Mouse (Mus musculus) cerebellum, adult 2 months (tissue): ENCODE measurements at regions not wholly inside any gene's neighbourhood (a gene's known extent, or its start where the extent isn't known, plus 50 kb on each side); places are given as distances from the start of the nearest gene placed in this dataset.

Experiments used
- DNase-seq, 2 experiments: peaks; one replicate each; pipeline ENCODE4 v3.0.0; 2021
- H3K27ac ChIP-seq: fragments of 200-500 bp; 2 replicates; pipeline ENCODE4 v1.5.1; 2012; ENCODE audit warnings: low read length, control low read depth, inconsistent platforms; ENCODE audit not compliant: insufficient read depth
- H3K27me3 ChIP-seq: fragments of 200-500 bp; 2 replicates; pipeline ENCODE4 v1.6.1; 2012; ENCODE audit warnings: inconsistent platforms, mild to moderate bottlenecking, low read length, moderate library complexity; ENCODE audit not compliant: control insufficient read depth, insufficient read depth
- H3K4me1 ChIP-seq: fragments of 200-500 bp; 2 replicates; pipeline ENCODE4 v1.6.1; 2011; ENCODE audit warnings: low read length; ENCODE audit not compliant: control insufficient read depth, insufficient read depth
- H3K4me3 ChIP-seq: fragments of 200-500 bp; replicated peaks from 2 replicates; pipeline ENCODE3; 2011; ENCODE audit warnings: mild to moderate bottlenecking, low read depth, low read length, control low read depth; ENCODE audit not compliant: insufficient read depth
- CTCF ChIP-seq: fragments of 200-500 bp; IDR thresholded peaks from 2 replicates; pipeline ENCODE4 v1.5.1; 2011; ENCODE audit warnings: low read depth, mild to moderate bottlenecking, control low read depth, low read length, moderate library complexity, borderline replicate concordance; ENCODE audit not compliant: insufficient read depth
- POLR2A ChIP-seq: fragments of 200-500 bp; IDR thresholded peaks from 2 replicates; pipeline ENCODE4 v1.6.1; 2011; ENCODE audit warnings: low read length, control low read depth, borderline replicate concordance; ENCODE audit not compliant: insufficient read depth
- WGBS: fragments of 180-500 bp; shearing (Covaris S2); methylation state at CpG from one replicate; pipeline ENCODE4 v1.1.7; 2018; 5-methylcytosine and 5-hydroxymethylcytosine counted together

DNA sequence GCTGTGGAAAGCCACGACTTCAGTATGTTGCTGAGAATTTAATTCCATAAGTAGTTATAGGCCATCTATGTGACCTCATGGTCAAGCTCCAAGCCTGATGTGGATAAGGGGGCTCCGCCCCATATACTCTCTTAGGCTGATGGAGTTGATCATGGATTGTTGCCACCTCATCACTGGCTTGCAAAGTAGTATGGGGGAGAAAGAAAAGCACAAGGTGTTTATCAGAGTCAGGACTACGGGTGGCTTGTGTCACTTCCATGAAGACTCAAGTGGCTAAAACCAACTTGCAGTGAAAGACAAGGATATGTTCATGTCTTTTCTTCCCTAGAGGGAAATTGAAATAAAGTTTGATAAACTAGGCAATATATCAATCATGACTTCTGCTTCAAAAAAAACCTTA, 102.9 kb upstream of the Fut8 start:
- TF ChIP-seq CTCF (no peak), POLR2A (no peak)
- Histone ChIP-seq H3K27me3 (no peaks in the 10 kb centered on the region), H3K4me1 (peaks cover 8% of the 10 kb centered on the region), H3K4me3 (no peak overlapping the region), H3K27ac (no peak overlapping the region)
- WGBS = 97% methylated on average over 3 of the region's 3 CpGs
- DNase-seq = no peak

DNA sequence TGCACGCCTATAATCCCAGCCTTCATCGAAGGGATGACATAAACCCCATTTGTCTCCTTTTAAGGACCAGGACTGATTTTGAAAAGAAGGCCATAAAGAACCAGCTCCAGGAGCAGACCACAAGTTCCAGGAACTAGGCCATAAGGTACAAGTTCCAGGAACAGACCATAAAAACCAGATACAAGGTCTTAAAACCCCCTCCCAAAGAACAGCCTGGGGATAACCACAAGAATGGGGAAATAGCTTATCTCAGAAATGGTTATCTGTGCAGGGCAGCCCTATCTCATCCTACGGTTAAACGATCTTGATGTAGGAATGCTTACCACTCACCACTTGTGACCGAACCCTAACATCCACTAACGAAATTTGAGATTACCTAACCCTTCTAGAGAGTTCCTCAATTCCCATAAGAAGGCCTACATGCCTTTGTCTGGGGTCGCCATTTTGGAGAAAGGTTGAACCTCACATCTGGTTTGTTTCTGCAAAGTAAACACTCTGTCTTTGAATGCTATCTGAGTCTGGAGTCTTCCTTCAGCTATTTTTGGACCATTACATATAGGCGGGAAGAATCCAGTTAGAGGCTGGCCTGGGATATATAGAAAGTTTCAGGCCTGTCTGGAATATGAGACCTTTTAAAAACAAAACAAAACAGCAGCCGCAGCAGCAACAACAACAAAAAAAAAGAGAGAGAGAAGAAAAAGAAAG, 103.5 kb upstream of the Fut8 start:
- no peak for TF ChIP-seq POLR2A
- no peak for TF ChIP-seq CTCF
- Histone ChIP-seq H3K27ac (no peak overlapping the region), H3K27me3 (no peaks in the 10 kb centered on the region), H3K4me1 (peaks cover 3% of the 10 kb centered on the region; the same call in 1 of the 2 replicates), H3K4me3 (no peak overlapping the region)
- DNase-seq = no peak
- 96% methylated on average over 9 of the region's 9 CpGs for WGBS

DNA sequence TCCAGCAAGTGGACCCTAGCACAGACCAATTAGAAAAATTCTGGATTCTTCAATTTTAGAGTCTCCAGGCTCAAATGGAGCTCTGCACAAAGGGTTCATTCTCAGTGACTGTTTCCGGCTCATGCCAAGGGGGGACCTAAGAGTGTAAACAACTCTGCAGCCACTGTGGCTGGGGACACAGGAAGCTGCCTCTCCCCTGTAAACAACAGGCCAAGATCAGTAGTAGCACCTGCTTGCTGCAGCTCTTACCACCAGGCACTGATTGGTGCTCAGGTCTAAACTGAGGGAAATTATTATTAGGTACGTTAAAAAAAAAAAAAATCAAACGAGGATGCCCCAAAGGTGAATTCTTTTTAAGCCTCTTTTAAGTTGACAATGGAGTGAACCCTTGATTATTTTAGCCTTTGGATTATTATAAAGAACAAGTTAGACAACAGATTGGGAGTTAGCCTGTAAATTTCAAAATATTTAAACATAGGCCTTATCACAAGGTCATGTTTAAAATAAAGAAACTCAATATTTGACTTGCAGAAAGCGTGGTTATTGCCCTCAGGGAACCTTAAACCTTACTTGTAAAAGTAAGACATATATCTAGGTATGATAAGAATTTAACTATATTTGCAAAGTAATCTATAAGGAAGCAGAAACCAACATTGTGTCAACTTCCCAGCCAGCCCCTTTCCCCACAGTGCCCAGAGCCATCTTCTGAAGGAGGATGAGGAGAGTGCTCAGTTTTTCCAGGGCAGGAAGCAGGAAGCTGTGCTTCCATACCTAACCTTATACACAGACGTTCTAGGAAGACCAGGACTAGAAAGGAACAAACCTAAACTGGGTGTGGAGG, 104.2 kb upstream of the Fut8 start:
- Histone ChIP-seq H3K27me3 (no peaks in the 10 kb centered on the region), H3K27ac (no peak overlapping the region), H3K4me1 (peaks cover 3% of the 10 kb centered on the region; the same call in 1 of the 2 replicates), H3K4me3 (no peak overlapping the region)
- WGBS = 87% methylated on average over 5 of the region's 5 CpGs
- DNase-seq = no peak
- TF ChIP-seq POLR2A = no peak

DNA sequence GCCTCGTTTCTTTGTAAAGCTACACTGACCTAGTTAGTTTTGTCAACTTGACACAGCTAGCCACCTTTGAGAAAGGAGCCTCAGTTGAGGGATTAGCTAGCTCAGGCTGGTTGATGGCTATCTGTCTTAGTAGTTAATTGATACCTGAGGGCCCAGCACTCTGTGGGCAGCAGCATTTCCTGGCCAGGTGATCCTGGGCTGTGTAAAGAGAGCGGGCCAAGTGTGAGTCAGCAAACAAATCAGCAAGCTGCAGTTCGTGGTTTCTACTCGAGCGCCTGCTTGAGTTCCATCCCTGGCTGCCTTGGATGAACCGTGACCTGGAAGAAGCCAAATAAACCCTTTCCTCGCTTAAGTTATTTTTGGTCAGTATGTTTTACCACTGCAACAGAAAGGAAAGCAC, 106.6 kb upstream of the Fut8 start:
- TF ChIP-seq CTCF = no peak
- no peak for TF ChIP-seq POLR2A
- no peak overlapping the region for H3K27ac ChIP-seq
- DNase-seq = peak; percentile 28 to 58
- H3K4me1 ChIP-seq = peaks cover 3% of the 10 kb centered on the region; the same call in 1 of the 2 replicates
- no peak overlapping the region for H3K4me3 ChIP-seq
- H3K27me3 ChIP-seq = no peaks in the 10 kb centered on the region
- WGBS = 22% methylated on average over 7 of the region's 7 CpGs

DNA sequence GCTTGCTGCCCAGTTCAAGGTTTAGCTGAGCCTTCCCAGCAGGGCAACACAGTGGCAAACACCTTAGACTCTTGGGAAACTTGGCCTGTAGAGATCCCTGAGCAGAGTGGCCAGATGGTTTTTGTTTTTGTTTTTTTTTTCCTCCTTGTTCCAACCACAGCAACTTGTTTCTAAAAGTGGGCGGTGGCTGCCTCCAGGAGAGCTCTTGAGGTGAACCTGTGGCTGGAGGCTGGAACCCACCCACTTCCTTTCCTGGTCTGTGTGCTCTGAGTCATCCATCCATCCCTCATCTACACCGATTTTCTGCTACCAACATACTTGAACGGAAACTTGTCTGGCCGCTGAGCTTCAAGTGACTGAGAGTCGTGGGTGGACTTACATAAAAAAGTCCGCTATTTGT, 107.4 kb upstream of the Fut8 start:
- WGBS = 89% methylated on average over 6 of the region's 6 CpGs
- H3K27me3 ChIP-seq = no peaks in the 10 kb centered on the region
- peak in 1 of 2 experiments; percentile 8 for DNase-seq
- no peak for TF ChIP-seq POLR2A
- TF ChIP-seq CTCF = no peak
- H3K4me1 ChIP-seq = peaks cover 3% of the 10 kb centered on the region; the same call in 1 of the 2 replicates
- H3K4me3 ChIP-seq = no peak overlapping the region
- no peak overlapping the region for H3K27ac ChIP-seq

DNA sequence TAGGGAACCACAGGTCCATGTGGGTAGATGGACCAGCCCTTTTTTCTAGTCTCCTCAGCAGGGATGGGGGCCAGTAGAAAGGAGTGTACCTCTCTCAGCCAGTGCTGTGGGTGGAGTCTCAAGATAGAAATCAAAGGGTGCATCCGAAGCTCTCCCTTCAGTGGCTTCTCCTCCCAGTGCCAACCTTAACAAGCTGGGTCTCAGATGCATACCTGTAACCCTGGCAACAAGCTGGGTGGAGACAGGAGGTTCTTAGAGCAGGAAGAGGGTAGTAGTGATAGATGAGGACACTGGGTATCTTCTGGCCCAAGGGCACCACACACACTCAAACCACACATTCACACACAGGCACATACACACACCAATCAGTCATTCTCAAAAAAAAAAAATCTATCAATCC, 113.7 kb upstream of the Fut8 start:
- TF ChIP-seq POLR2A (no peak), CTCF (no peak)
- H3K27me3 ChIP-seq = no peaks in the 10 kb centered on the region; the same call in 1 of the 2 replicates
- no peak overlapping the region for H3K27ac ChIP-seq
- WGBS = 65% methylated on average over 1 of the region's 1 CpGs
- DNase-seq = no peak
- 0 out of 2 replicates have a peak, but pooled peaks cover 2% of the 10 kb centered on the region for H3K4me1 ChIP-seq
- no peak overlapping the region for H3K4me3 ChIP-seq

DNA sequence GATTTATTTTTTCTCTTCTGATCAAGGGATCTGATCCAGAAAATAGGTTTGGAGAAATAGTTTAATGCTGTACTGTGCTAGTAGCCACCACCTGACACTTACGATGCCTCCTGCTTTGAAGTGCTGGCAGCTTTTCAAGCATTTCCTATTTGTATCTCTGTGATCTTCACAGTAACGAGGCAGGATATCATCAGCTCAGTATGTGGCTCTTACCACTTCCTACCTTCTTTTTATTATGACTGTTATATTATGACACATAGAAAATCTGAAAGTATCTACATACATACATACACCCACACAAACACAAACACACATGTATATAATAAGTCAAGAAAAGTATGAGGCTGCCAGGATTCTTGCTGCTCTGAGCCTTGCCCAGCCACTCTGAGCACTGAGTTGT, 124.4 kb upstream of the Fut8 start:
- H3K27me3 ChIP-seq = no peaks in the 10 kb centered on the region

DNA sequence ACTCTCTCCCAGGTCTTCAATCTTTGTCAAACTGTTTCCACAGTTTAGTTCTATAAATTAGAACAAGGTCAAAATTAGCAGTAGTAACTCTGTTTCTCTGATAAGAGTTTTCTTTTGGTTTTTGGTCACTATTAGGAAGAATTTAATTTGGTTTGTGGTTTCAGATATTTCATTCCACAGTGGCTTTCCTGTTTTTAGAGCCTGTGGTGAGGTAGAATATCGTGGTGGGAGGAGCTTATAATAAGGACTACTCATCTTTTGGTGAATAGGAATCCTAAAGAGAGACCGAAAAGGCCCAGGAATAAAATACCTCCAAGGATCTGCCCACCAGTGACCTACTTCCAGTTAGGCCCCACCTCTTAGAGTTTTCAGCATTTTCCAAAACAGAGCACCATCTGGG, 125.8 kb upstream of the Fut8 start:
- Histone ChIP-seq H3K27me3 (no peaks in the 10 kb centered on the region), H3K4me1 (peaks cover 3% of the 10 kb centered on the region), H3K27ac (no peak overlapping the region), H3K4me3 (no peak overlapping the region)
- whole genome bisulfite sequencing = 80% methylated on average over 2 of the region's 2 CpGs
- TF ChIP-seq CTCF (no peak), POLR2A (no peak)
- no peak for DNase-seq

More for the DNA sequence above, 124.4 kb upstream of the Fut8 start:
- no peak overlapping the region for H3K27ac ChIP-seq
- WGBS = 27% methylated on average over 2 of the region's 2 CpGs
- no peak overlapping the region for H3K4me3 ChIP-seq
- no peak for DNase-seq
- TF ChIP-seq POLR2A (no peak), CTCF (no peak)
- H3K4me1 ChIP-seq = no peaks in the 10 kb centered on the region
